Mouse (Mus musculus): ENCODE data around the gene Metap1d.

Gene Metap1d

GRCm38 (mm10) chr2:71545882-71546639 lies 93.0 kb downstream of the Metap1d start:
- DNase-seq, result no peak

- DNase-seq, result no peak
Observed at GRCm38 (mm10) chr2:71546640-71547071, 93.6 kb downstream of the Metap1d start, which contains the start of gene Dlx2. Gene Dlx2, minus strand, starts transcription at chr2:71546754.

GRCm38 (mm10) chr2:71547829-71548228 lies 94.8 kb downstream of the Metap1d start:
- no peak for DNase-seq

- no peak for DNase-seq
Observed at GRCm38 (mm10) chr2:71550330-71550729, 97.3 kb downstream of the Metap1d start.

- DNase-seq, result no peak
Observed at GRCm38 (mm10) chr2:71551704-71552103, 98.6 kb downstream of the Metap1d start.

- no peak for DNase-seq
Observed at GRCm38 (mm10) chr2:71556071-71556470, 103.0 kb downstream of the Metap1d start.

GRCm38 (mm10) chr2:71566466-71566865 lies 113.4 kb downstream of the Metap1d start:
- no peak for DNase-seq

GRCm38 (mm10) chr2:71573736-71574135 lies 120.7 kb downstream of the Metap1d start:
- DNase-seq, result no peak
